Mouse (Mus musculus): ENCODE measurements around the gene Aplf. TPM values are rescaled to one million over a fixed set of nuclear protein-coding genes. Genes with fewer than 3 reads are reported as not detected.

The Aplf gene
- polyA plus RNA-seq, 2 experiments: 9.5 to 16.5 TPM

DNA sequence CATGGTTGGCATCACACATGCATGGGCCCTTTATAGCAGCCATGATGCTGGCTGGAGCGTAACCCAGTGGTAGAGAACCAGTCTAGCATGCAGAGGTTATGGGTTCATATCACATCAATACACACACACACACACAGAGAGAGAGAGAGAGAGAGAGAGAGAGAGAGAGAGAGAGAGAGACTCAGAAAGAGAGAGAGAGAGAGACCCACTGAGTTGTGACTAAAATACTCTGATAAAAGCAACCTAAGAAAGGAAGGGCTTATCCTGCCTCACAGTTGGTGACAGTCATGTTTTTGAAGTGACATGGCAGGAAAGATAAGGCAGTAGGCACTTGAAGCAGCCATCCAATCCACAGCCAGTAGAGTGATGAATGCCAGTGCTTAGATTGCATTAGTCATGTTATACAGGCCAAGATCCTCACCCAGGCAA is 88.8 kb downstream of the Aplf start:
- peak overlapping the region; percentile 64 for H3K9ac ChIP-seq (replicated peaks)
- H3K27me3 ChIP-seq (ENCODE audit: control insufficient read depth, insufficient read depth, low read length): no peaks in the 10 kb centered on the region
- H3K4me2 ChIP-seq (ENCODE audit: low read depth): peak overlapping the region; percentile 79
- H3K4me3 ChIP-seq (ENCODE audit: insufficient read depth in 1 of 2, low read depth in 2 of 2, low read length in 2 of 2): peak overlapping the region; percentile 3 to 41; a peak in 3 of 4 replicates
- peaks cover 53 to 55% of the 10 kb centered on the region in 2 experiments for H3K4me1 ChIP-seq (replicated peaks; ENCODE audit: control insufficient read depth in 2 of 2, insufficient read depth in 2 of 2, low read length in 1 of 2)
- H3K36me3 ChIP-seq (replicated peaks; ENCODE audit: control insufficient read depth, insufficient read depth, low read depth): no peaks in the 10 kb centered on the region; the same call in none of the 2 replicates
- DNase-seq (ENCODE audit: low read depth in 3 of 3, low spot score in 3 of 3): peak; percentile 94 to 95 (median 94)
- H3K9me3 ChIP-seq (ENCODE audit: control insufficient read depth, low read length): no peaks in the 10 kb centered on the region
- ATAC-seq (ENCODE audit: insufficient read depth): peak; percentile 97
- WGBS (ENCODE audit: insufficient replicate concordance): 19% methylated on average over 1 of the region's 1 CpGs
- peak overlapping the region; percentile 99 for H3K27ac ChIP-seq
- TF ChIP-seq CTCF (IDR thresholded peaks at IDR 0.05; ENCODE audit: low read depth): peak; percentile 54
- TF ChIP-seq EP300 (IDR thresholded peaks at IDR 0.05; ENCODE audit: low read depth): peak; percentile 99

DNA sequence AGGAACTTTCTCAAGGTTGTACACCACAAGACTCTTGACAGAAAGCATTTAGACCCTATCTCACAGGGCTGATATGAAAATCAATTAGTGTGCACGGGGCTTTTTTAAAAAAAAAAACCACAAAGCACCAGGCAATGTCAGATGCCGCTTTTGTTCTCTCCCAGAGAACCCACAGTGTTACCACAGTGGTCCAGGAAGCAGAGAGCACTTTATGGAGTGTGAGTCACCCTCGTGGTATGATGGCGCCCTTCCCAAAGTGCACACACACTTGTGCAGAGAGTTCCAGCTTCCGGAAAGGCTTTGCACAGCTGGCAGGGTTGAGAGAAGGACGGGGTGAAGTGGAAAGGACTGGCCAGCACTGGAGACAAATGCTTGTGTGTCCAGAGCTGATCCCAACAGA is 89.5 kb downstream of the Aplf start:
- 13% methylated on average over 6 of the region's 6 CpGs for WGBS (ENCODE audit: insufficient replicate concordance)
- Histone ChIP-seq H3K36me3 (replicated peaks; ENCODE audit: control insufficient read depth, insufficient read depth, low read depth) (no peaks in the 10 kb centered on the region; the same call in none of the 2 replicates), H3K27me3 (ENCODE audit: control insufficient read depth, insufficient read depth, low read length) (no peaks in the 10 kb centered on the region), H3K4me1 (replicated peaks; ENCODE audit: control insufficient read depth in 2 of 2, insufficient read depth in 2 of 2, low read length in 1 of 2) (peaks cover 51 to 53% of the 10 kb centered on the region in 2 experiments), H3K9ac (replicated peaks) (peak overlapping the region; percentile 64), H3K4me2 (ENCODE audit: low read depth) (peak overlapping the region; percentile 79), H3K4me3 (ENCODE audit: insufficient read depth in 1 of 2, low read depth in 2 of 2, low read length in 2 of 2) (peak overlapping the region in 1 of 2 experiments; percentile 41; a peak in 2 of 4 replicates), H3K9me3 (ENCODE audit: control insufficient read depth, low read length) (no peaks in the 10 kb centered on the region), H3K27ac (peak overlapping the region; percentile 99)
- DNase-seq (ENCODE audit: low read depth in 3 of 3, low spot score in 3 of 3) (no peak), ATAC-seq (ENCODE audit: insufficient read depth) (no peak)
- TF ChIP-seq CTCF (IDR thresholded peaks at IDR 0.05; ENCODE audit: low read depth) (no peak), EP300 (IDR thresholded peaks at IDR 0.05; ENCODE audit: low read depth) (no peak)

DNA sequence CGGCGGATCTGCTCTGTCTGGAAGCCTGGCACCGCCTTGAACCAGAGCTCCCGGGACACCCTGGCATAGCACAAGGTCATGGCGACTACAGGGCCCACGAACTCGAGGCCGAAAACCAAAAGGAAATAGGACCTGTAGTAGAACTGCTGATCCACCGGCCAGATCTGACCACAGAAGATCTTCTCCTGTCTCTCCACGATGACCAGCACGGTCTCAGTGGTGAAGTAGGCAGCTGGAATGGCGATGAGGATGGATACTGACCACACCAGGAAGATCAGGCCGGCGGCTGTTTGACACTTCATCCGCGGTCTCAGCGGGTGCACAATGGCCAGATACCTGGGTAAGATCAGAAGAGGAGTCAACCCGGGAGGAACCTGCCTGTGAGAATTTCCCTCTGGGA is 90.4 kb downstream of the Aplf start:
- TF ChIP-seq CTCF (IDR thresholded peaks at IDR 0.05; ENCODE audit: low read depth) (no peak), EP300 (IDR thresholded peaks at IDR 0.05; ENCODE audit: low read depth) (no peak)
- no peak for ATAC-seq (ENCODE audit: insufficient read depth)
- no peak overlapping the region for H3K4me2 ChIP-seq (ENCODE audit: low read depth)
- no peak for DNase-seq (ENCODE audit: low read depth in 3 of 3, low spot score in 3 of 3)
- H3K36me3 ChIP-seq (replicated peaks; ENCODE audit: control insufficient read depth, insufficient read depth, low read depth): no peaks in the 10 kb centered on the region; the same call in none of the 2 replicates
- H3K4me1 ChIP-seq (replicated peaks; ENCODE audit: control insufficient read depth in 2 of 2, insufficient read depth in 2 of 2, low read length in 1 of 2): peaks cover 48 to 50% of the 10 kb centered on the region in 2 experiments
- peak overlapping the region; percentile 99; the same call in 1 of the 2 replicates for H3K27ac ChIP-seq
- no peak overlapping the region for H3K9ac ChIP-seq (replicated peaks)
- H3K27me3 ChIP-seq (ENCODE audit: control insufficient read depth, insufficient read depth, low read length): no peaks in the 10 kb centered on the region
- 76% methylated on average over 18 of the region's 18 CpGs for WGBS (ENCODE audit: insufficient replicate concordance)
- H3K9me3 ChIP-seq (ENCODE audit: control insufficient read depth, low read length): no peaks in the 10 kb centered on the region
- no peak overlapping the region for H3K4me3 ChIP-seq (ENCODE audit: insufficient read depth in 1 of 2, low read depth in 2 of 2, low read length in 2 of 2)

DNA sequence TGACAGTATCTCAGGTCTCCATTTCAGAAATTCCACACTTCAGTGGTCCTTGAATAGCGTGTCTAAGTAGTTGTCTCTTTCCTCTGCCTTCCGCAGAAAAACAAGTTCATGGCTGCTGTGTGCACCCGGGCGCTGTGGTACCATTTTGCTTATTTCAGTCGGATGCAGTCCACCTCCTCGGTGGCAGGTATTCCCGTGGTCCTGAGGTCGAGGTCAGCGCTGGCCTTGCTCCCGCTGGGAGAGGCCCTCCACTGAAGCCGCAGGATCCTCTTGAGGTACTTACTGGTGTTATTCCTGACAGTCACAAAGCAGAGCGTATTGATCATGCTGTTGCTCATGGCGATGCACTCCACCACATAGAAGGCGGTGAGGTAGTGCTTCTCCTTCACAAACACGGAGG is 90.9 kb downstream of the Aplf start:
- H3K36me3 ChIP-seq (replicated peaks; ENCODE audit: control insufficient read depth, insufficient read depth, low read depth): no peaks in the 10 kb centered on the region; the same call in none of the 2 replicates
- H3K4me1 ChIP-seq (replicated peaks; ENCODE audit: control insufficient read depth in 2 of 2, insufficient read depth in 2 of 2, low read length in 1 of 2): peaks cover 44 to 47% of the 10 kb centered on the region in 2 experiments
- ATAC-seq (ENCODE audit: insufficient read depth) (no peak), DNase-seq (ENCODE audit: low read depth in 3 of 3, low spot score in 3 of 3) (no peak)
- H3K27me3 ChIP-seq (ENCODE audit: control insufficient read depth, insufficient read depth, low read length): no peaks in the 10 kb centered on the region
- H3K4me3 ChIP-seq (ENCODE audit: insufficient read depth in 1 of 2, low read depth in 2 of 2, low read length in 2 of 2): no peak overlapping the region
- 83% methylated on average over 15 of the region's 15 CpGs for WGBS (ENCODE audit: insufficient replicate concordance)
- no peak overlapping the region for H3K27ac ChIP-seq
- TF ChIP-seq CTCF (IDR thresholded peaks at IDR 0.05; ENCODE audit: low read depth): no peak
- TF ChIP-seq EP300 (IDR thresholded peaks at IDR 0.05; ENCODE audit: low read depth): no peak
- H3K4me2 ChIP-seq (ENCODE audit: low read depth): no peak overlapping the region
- no peak overlapping the region for H3K9ac ChIP-seq (replicated peaks)
- no peaks in the 10 kb centered on the region for H3K9me3 ChIP-seq (ENCODE audit: control insufficient read depth, low read length)

Other genes with a start within 250 kb of the Aplf start
- 0.60 and 0.65 TPM in 2 replicates for gene Bmp10, start 243.2 kb downstream of the Aplf start, polyA plus RNA-seq (2012; rRNA removed)
- gene Bmp10, start 243.2 kb downstream of the Aplf start, polyA plus RNA-seq (2014; fragmentation: Nextera tagmentation; extraction: Ambion mirVana): 0.15 and 0.18 TPM in 2 replicates
- gene Arhgap25, start 138.9 kb downstream of the Aplf start, polyA plus RNA-seq (2012; rRNA removed): 1.2 and 1.5 TPM in 2 replicates
- 2.3 and 2.6 TPM in 2 replicates for gene Arhgap25, start 138.9 kb downstream of the Aplf start, polyA plus RNA-seq (2014; fragmentation: Nextera tagmentation; extraction: Ambion mirVana)
- gene Prokr1, start 81.5 kb downstream of the Aplf start, polyA plus RNA-seq (2012; rRNA removed): 2.9 TPM in 2 replicates
- 4.6 and 4.9 TPM in 2 replicates for gene Prokr1, start 81.5 kb downstream of the Aplf start, polyA plus RNA-seq (2014; fragmentation: Nextera tagmentation; extraction: Ambion mirVana)
- 0.09 and 0.16 TPM in 2 replicates for gene Efcc1, start 58.7 kb upstream of the Aplf start, polyA plus RNA-seq (2012; rRNA removed)
- gene Efcc1, start 58.7 kb upstream of the Aplf start, polyA plus RNA-seq (2014; fragmentation: Nextera tagmentation; extraction: Ambion mirVana): 0.17 and 0.27 TPM in 2 replicates
- gene Gp9, start 105.9 kb upstream of the Aplf start, polyA plus RNA-seq (2012; rRNA removed): 35.1 and 62.4 TPM in 2 replicates
- 29.1 and 35.2 TPM in 2 replicates for gene Gp9, start 105.9 kb upstream of the Aplf start, polyA plus RNA-seq (2014; fragmentation: Nextera tagmentation; extraction: Ambion mirVana)
- gene Rab43, start 140.0 kb upstream of the Aplf start, polyA plus RNA-seq (2012; rRNA removed): 21.9 and 27.8 TPM in 2 replicates
- gene Rab43, start 140.0 kb upstream of the Aplf start, polyA plus RNA-seq (2014; fragmentation: Nextera tagmentation; extraction: Ambion mirVana): 25.9 and 34.1 TPM in 2 replicates
- gene Gm45140, start 163.6 kb upstream of the Aplf start, polyA plus RNA-seq (2012; rRNA removed): 0.28 and 3.2 TPM in 2 replicates
- gene Gm45140, start 163.6 kb upstream of the Aplf start, polyA plus RNA-seq (2014; fragmentation: Nextera tagmentation; extraction: Ambion mirVana): 3.6 and 3.7 TPM in 2 replicates
- 4.9 and 16.9 TPM in 2 replicates for gene Isy1, start 166.6 kb upstream of the Aplf start, polyA plus RNA-seq (2012; rRNA removed)
- 33.7 and 34.0 TPM in 2 replicates for gene Isy1, start 166.6 kb upstream of the Aplf start, polyA plus RNA-seq (2014; fragmentation: Nextera tagmentation; extraction: Ambion mirVana)
- 152 and 190 TPM in 2 replicates for gene Cnbp, start 178.9 kb upstream of the Aplf start, polyA plus RNA-seq (2012; rRNA removed)
- gene Cnbp, start 178.9 kb upstream of the Aplf start, polyA plus RNA-seq (2014; fragmentation: Nextera tagmentation; extraction: Ambion mirVana): 556 and 576 TPM in 2 replicates
- 20.5 and 22.5 TPM in 2 replicates for gene Copg1, start 215.6 kb upstream of the Aplf start, polyA plus RNA-seq (2012; rRNA removed)
- 42.4 and 46.6 TPM in 2 replicates for gene Copg1, start 215.6 kb upstream of the Aplf start, polyA plus RNA-seq (2014; fragmentation: Nextera tagmentation; extraction: Ambion mirVana)
- gene Hmces, start 241.7 kb upstream of the Aplf start, polyA plus RNA-seq (2012; rRNA removed): 9.4 and 11.0 TPM in 2 replicates
- 13.5 and 17.0 TPM in 2 replicates for gene Hmces, start 241.7 kb upstream of the Aplf start, polyA plus RNA-seq (2014; fragmentation: Nextera tagmentation; extraction: Ambion mirVana)